Mouse (Mus musculus): ENCODE results near the gene Erich3.
"Not testable (repeated sequence)": the region's sequence is repeated elsewhere in the genome, so short reads cannot be mapped to it uniquely, and the experiment has no call there.

The Erich3 gene

DNA sequence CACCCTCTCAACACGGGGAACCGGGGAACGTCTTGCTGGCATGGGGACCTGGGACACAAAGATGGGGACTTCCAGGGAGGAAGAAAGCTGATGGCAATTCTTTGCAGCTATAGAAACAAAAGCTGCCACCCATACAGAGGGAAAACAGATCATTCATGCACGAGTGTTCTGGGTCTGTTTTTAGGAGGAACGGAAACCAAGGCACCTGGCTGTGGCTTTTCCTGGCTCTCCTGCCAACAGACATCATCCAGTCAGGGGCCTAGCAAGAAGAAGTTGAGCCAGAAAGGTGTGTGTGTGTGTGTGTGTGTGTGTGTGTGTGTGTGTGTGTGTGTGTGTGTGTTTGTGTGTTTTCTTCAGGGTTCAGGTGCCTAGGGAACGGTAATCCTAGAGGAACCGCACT lies at the start of gene Erich3:
Erich3 (plus strand) TSS at position 315 of the 400 bp plus-strand sequence.
- no peak for DNase-seq (ENCODE audit: low read depth, low spot score)

GRCm38 (mm10) chr3:154614771-154615170 lies 48.9 kb upstream of the Erich3 start:
- no peak for DNase-seq (ENCODE audit: low read depth, low spot score)

- no peak for DNase-seq (ENCODE audit: low read depth, low spot score)
These were observed 48.4 kb upstream of the Erich3 start for GRCm38 (mm10) chr3:154615304-154615703.

- no peak for DNase-seq (ENCODE audit: low read depth, low spot score)
These were observed 47.6 kb upstream of the Erich3 start for GRCm38 (mm10) chr3:154616106-154616505.

DNA sequence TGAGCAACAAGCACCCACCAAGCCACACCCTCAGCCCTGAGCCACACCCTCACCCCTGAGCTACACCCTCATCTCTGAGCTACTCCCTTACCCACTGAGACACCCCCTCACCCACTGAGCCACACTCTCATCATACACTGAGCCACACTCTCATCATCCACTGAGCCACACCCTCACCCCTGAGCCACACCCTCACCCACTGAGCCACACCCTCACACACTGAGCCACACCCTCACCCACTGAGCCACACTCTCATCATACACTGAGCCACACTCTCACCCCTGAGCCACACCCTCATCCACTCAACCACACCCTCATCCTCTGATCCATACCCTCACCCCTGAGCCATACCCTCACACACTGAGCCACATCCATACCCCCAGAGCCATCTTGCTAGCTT lies 35.4 kb upstream of the Erich3 start:
- no peak for DNase-seq (ENCODE audit: low read depth, low spot score)

GRCm38 (mm10) chr3:154631281-154631680 lies 32.4 kb upstream of the Erich3 start:
- not testable (repeated sequence) for DNase-seq (ENCODE audit: low read depth, low spot score)

DNA sequence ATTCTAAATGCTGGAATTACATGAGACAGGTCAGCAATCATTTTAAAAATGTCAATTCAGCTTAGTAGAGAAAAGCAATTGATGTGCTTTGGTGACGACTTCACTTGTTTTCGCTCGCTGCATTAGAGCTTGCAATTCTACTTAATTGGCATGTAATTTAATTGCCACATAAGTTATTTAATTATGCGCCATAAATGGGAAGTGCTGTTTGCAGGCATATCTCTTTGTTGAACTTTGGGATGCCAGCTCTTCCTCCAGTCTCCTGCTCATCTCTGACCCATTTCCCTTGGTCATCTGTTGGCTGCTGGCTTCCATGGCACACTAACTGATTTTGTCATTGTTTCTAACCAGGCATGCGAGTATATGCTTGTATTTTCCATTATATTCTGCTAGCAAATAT lies 30.6 kb upstream of the Erich3 start:
- no peak for DNase-seq (ENCODE audit: low read depth, low spot score)

DNA sequence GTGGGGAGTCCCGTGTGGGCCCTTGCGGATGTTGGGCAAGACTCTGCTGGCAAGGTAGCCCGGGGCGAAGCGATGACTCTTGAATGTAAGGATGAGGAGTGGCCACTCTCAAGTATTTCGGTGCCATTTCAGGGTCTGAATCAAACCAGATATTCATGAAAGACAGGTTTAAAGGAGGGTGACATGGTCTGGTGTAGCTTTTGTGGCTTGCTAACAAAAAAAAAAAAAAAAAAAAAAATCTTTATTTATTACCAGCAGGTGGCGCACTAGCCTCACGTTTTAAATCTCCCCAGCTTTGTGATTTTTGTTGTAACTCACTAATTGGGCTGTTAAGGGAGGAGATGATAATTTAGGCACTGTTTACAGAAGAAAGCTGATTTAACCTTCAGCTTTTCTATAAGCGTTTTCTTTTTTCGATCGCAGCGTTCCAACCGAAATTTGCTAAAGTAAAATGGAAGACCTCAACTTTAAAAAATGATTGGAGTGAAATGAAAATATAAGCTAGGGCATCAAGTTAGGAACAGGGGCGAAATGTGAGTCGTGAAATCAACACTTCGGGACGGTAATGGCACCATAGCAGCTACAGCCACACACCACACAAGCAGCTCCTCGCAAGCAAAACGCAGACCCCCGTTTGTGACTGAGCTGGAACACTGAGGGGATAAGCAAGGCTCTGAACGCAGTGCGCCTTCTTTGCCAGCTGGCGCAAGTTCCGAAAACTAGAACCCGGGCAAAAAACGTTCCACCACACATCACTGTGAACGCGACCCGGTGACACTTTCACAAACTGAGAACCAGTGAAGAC lies 16.8 kb upstream of the Erich3 start:
- peak; percentile 37 for DNase-seq (ENCODE audit: low read depth, low spot score)

GRCm38 (mm10) chr3:154647443-154647780 lies 16.2 kb upstream of the Erich3 start:
- no peak for DNase-seq (ENCODE audit: low read depth, low spot score)

DNA sequence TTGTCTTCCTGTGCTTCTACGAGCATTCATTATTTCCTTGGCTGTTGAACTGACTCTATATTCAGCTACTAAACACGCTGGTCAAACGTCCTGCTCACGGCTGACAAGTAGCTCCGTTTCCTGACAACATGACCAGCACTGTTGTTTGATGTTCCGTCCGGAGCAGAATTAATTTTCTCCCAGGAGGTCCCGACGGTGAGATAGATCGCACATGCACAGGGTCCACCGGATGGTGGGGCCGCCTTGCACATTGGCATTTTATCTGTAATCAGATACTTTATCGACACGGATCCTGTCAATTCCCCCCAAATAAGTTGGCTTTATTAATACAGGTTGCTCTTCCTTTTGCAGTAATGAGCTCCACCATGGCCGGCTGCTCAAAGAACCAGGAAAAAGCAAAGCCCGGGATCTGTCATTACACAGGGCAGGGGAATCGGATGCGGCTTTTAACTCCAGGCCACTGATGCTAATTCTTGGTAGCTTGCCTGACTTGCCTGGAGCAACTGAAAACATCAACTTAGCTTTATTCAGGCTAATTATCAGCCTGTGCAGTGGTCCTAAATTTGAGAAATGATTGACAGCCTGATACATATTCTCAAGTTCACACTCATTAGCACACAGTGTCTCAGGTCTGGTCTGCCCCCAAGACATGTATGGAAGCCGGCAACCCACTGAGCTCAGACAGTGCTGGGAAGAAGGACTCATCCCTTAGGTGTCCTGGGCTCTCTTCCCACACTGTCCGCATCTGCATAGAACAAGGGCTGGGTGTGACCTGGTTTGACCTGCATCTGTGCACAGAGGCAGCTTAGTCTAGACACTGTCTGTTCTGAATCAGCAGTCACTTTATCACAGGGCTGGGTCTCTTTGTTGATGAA lies 14.0 kb upstream of the Erich3 start:
- no peak for DNase-seq (ENCODE audit: low read depth, low spot score)

DNA sequence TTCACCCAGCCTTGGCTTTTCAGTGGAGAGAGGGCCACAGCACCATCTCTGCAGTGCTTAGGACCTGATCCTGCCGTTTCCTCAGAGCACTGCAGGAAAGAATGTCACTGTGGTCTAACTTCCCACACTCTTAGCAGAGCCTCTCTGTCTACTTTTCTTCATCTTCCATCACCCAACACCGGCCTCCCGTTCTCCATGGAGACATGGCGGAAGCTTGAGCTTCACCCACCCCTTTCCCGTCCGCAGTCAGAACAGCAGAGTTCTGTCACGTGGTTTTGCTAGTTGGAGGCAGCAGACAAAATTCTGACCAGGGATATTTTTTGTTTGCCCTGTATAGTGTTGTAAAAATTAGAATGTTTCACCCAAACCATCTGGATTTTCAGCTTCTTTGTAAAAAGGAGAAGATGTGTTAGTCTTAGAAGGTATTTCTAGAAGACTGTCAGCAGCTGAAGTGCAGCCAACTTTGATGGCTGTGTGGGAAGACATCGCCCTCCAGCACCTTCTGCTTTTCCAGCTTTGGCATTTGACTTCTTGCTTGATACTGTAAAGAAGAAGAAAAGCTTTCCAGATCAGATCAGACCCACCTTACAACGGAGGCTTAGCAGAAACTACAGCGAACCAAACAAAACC lies 12.4 kb upstream of the Erich3 start:
- DNase-seq (ENCODE audit: low read depth, low spot score), result no peak

DNA sequence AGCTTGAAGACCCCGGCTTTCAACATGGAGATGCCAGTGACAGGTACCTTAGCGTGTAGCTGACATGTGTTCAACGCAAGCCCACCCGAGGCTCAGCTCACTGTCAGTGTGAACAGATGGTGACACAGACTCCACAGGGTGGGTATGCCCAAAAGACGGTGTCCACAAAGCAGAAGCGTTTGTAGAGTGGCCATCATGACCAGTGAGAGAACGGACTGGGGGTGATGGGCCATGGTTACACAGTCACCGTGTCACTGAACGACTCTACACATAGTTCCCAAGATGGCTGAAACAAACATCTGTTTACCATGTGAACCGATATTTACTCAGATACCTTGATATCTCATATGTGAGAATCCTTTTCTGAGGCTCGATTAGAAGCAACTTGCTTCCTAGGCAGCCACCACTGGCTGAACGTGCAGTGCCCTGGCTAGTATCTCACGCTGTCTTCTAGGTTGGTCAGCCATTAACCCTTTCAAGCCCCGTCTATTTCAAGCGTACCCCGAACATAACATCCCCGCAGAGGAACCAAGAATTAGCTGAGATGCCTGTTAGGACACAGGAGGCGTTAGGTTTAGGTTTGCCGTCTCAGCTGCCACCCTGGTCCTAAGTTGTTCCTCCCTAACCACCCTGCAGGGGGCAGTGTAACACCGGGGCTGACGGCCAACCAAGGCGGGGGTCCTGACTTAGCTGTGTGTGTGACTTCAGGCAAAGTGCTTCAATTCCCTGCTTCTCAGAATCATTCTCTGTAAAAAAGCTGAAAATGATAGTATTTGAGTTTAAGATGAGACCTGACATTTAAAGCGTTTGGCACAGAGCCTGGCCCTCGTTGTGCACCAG lies 10.9 kb upstream of the Erich3 start:
- DNase-seq (ENCODE audit: low read depth, low spot score), result peak; percentile 79

- DNase-seq (ENCODE audit: low read depth, low spot score), result no peak
These were observed 10.2 kb upstream of the Erich3 start for GRCm38 (mm10) chr3:154653454-154653853.

GRCm38 (mm10) chr3:154654284-154654683 lies 9.4 kb upstream of the Erich3 start:
- DNase-seq (ENCODE audit: low read depth, low spot score), result no peak

GRCm38 (mm10) chr3:154654901-154655300 lies 8.8 kb upstream of the Erich3 start:
- no peak for DNase-seq (ENCODE audit: low read depth, low spot score)

GRCm38 (mm10) chr3:154655711-154656110 lies 7.9 kb upstream of the Erich3 start:
- no peak for DNase-seq (ENCODE audit: low read depth, low spot score)

GRCm38 (mm10) chr3:154663976-154664581 lies 420 bp downstream of the Erich3 start:
- peak; percentile 38 for DNase-seq (ENCODE audit: low read depth, low spot score)

DNA sequence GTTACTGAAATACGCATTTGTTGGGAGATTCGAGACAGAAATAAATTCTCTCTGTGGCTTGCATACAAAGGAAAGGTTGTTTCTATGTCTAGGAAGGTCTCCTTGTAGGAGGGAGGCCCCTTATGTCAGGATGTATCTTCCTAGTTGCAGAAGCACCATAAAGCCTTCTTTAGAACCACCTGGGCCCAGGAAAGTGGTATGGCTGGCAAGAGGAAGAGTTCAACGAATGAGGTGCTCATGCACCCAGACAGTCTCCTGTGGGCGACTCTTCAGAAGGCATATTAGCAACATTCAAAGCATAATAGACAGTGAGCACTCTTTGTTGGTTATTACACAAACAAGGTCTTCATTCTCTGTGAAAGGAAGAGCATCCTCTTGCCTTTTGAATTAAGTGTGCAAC lies 977 bp downstream of the Erich3 start:
- no peak for DNase-seq (ENCODE audit: low read depth, low spot score)

DNA sequence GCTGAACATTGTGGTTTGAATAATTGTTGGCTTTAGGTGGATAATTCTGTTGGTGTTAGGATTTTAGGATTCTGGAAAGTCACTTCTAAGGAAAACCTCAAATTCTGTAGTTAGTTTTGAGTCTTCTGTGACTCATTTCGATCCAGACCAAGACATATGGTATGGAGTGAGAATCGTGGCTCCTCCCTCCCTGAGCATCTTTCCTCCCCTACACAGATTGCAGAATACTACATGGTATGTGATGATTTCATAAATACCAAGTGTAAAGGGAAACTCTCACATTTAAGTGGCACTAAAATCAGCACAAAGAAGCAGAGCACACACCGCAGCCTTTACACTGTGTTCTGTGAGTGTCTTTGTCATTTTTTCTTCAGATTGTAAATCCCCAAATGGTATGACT lies 4.8 kb downstream of the Erich3 start:
- no peak for DNase-seq (ENCODE audit: low read depth, low spot score)

GRCm38 (mm10) chr3:154670584-154670983 lies 6.9 kb downstream of the Erich3 start:
- no peak for DNase-seq (ENCODE audit: low read depth, low spot score)

GRCm38 (mm10) chr3:154671013-154671412 lies 7.4 kb downstream of the Erich3 start:
- DNase-seq (ENCODE audit: low read depth, low spot score), result no peak

Data from mesoderm, embryonic 11.5 days (tissue).